1 mouse cellular context compared by ENCODE assay signal in the genomic region with DNA sequence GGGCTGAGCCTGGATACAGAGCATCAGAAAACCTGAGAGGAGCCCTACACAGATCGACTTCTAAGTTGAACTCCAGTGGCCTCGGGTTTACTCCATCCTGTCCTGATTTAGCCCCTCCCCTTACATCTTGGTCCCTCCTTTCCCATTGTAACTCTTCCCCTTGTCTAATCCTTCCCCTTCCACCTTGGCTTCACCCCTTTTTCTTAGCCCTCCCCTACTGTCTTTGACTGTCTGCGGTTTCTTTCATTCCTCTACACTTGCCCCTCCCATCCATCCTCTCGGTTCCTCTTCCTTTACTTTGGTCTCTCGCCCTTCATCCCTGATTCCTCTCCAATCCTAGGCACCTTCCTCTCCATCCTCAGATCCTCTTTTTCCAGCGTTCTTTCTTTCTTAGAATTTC.
TF ChIP-seq lines count a peak whose summit lies in the region.

No protein-coding gene starts in this region.

TF ChIP-seq in CH12.LX, 34 proteins besides CTCF, POLR2A, EP300 and RAD21:
- TF ChIP-seq IRF4 (IDR thresholded peaks at IDR 0.05; ENCODE audit: low read depth, low read length) (peak; percentile 52; the same call in 1 of the 2 replicates), PAX5 (IDR thresholded peaks at IDR 0.05; ENCODE audit: low read length) (no peak)
